Mouse (Mus musculus): Measurements from ENCODE around the gene Nudt17.

GRCm38 (mm10) chr3:96698993-96699690, 9.2 kb downstream of the Nudt17 start:
- TF ChIP-seq POLR2A (IDR thresholded peaks at IDR 0.05; ENCODE audit: insufficient read length, low read depth) (no peak), USF1 (IDR thresholded peaks at IDR 0.05; ENCODE audit: low read depth) (no peak), MAX (IDR thresholded peaks at IDR 0.05; ENCODE audit: low read depth) (no peak)

All from myocyte (in vitro differentiated cells).